Mouse (Mus musculus) spleen, adult 2 months (tissue): ENCODE data around the gene Eif4e1b.

Source experiments
- CTCF ChIP-seq: fragments of 200-500 bp; IDR thresholded peaks from 2 replicates; pipeline ENCODE4 v1.5.1; 2011; ENCODE audit warnings: mild to moderate bottlenecking, inconsistent platforms; ENCODE audit not compliant: insufficient read depth, insufficient read length, insufficient replicate concordance; ENCODE audit errors: extremely low read depth
- POLR2A ChIP-seq: fragments of 200-500 bp; IDR thresholded peaks from 2 replicates; pipeline ENCODE4 v1.6.1; 2011; ENCODE audit warnings: low read depth, low read length, inconsistent platforms

- no peak for TF ChIP-seq CTCF
- no peak for TF ChIP-seq POLR2A
Measured at GRCm38 (mm10) chr13:54811476-54811875, 27.7 kb downstream of the Eif4e1b start.
